Mouse (Mus musculus) bone marrow, adult 2 months (tissue): Measurements from ENCODE around the gene Med29. TPM values are rescaled to one million over a fixed set of nuclear protein-coding genes. Genes with fewer than 3 reads are reported as not detected.

Experiments
- H3K27ac ChIP-seq: fragments of 200-500 bp; 2 replicates; pipeline ENCODE4 v1.5.1; 2012; ENCODE audit warnings: low read depth, mild to moderate bottlenecking, control low read depth, inconsistent platforms, low read length; ENCODE audit not compliant: control insufficient read depth, poor library complexity, insufficient read depth
- H3K4me1 ChIP-seq: fragments of 200-500 bp; 2 replicates; pipeline ENCODE4 v1.6.1; 2011; ENCODE audit warnings: low read length; ENCODE audit not compliant: control insufficient read depth, insufficient read depth
- H3K4me3 ChIP-seq: fragments of 200-500 bp; replicated peaks from 2 replicates; pipeline ENCODE3; 2011; ENCODE audit warnings: mild to moderate bottlenecking, low read depth, low read length, control low read depth; ENCODE audit not compliant: control insufficient read depth
- CTCF ChIP-seq: fragments of 200-500 bp; IDR thresholded peaks from 2 replicates; pipeline ENCODE4 v1.5.1; 2011; ENCODE audit warnings: low read length, control low read depth; ENCODE audit not compliant: control insufficient read depth, insufficient read depth
- POLR2A ChIP-seq: fragments of 200-500 bp; IDR thresholded peaks from 2 replicates; pipeline ENCODE4 v1.6.1; 2011; ENCODE audit warnings: low read depth, mild to moderate bottlenecking, control low read depth, low read length, borderline replicate concordance; ENCODE audit not compliant: control insufficient read depth
- WGBS: fragments of 180-500 bp; shearing (Covaris S2); methylation state at CpG from one replicate; pipeline ENCODE4 v1.1.7; 2018; 5-methylcytosine and 5-hydroxymethylcytosine counted together
- polyA plus RNA-seq: library from polyadenylated mRNA; stranded (reverse); fragments of >200 nt; gene quantifications from 2 replicates; pipeline ENCODE4 v1.2.4, GENCODE M21; 2011; ENCODE audit warnings: low replicate concordance; ENCODE audit not compliant: missing spikeins, insufficient read depth, insufficient read length

The Med29 gene
- polyA plus RNA-seq, 1 experiment: 24.2 TPM

- TF ChIP-seq CTCF: no peak
- peak; percentile 88; the same call in 1 of the 2 replicates for TF ChIP-seq POLR2A
- WGBS: 0% methylated on average over 36 of the region's 36 CpGs
- Histone ChIP-seq H3K4me3 (peak overlapping the region; percentile 56), H3K27ac (peak overlapping the region; percentile 96), H3K4me1 (peaks cover 1% of the 10 kb centered on the region; the same call in 1 of the 2 replicates)
These were observed 17.2 kb downstream of the Med29 start for GRCm38 (mm10) chr7:28375176-28375921.

GRCm38 (mm10) chr7:28374647-28375046 lies 17.9 kb downstream of the Med29 start:
- H3K4me3 ChIP-seq: no peak overlapping the region
- H3K4me1 ChIP-seq: peaks cover 1% of the 10 kb centered on the region; the same call in 1 of the 2 replicates
- TF ChIP-seq POLR2A (no peak), CTCF (no peak)
- 48% methylated on average over 10 of the region's 10 CpGs for WGBS
- H3K27ac ChIP-seq: peak overlapping the region; percentile 96; the same call in 1 of the 2 replicates

GRCm38 (mm10) chr7:28373891-28374495 lies 18.5 kb downstream of the Med29 start:
- TF ChIP-seq CTCF: no peak
- TF ChIP-seq POLR2A: no peak
- 86% methylated on average over 7 of the region's 7 CpGs for WGBS
- peak overlapping the region; percentile 30; the same call in 1 of the 2 replicates for H3K27ac ChIP-seq
- peaks cover 1% of the 10 kb centered on the region; the same call in 1 of the 2 replicates for H3K4me1 ChIP-seq
- H3K4me3 ChIP-seq: no peak overlapping the region

- Histone ChIP-seq H3K4me3 (peak overlapping the region; percentile 69), H3K27ac (peak overlapping the region; percentile 77), H3K4me1 (peaks cover 1% of the 10 kb centered on the region; the same call in 1 of the 2 replicates)
- under 1% methylated on average over 9 of the region's 9 CpGs for WGBS
- TF ChIP-seq CTCF: no peak
- TF ChIP-seq POLR2A: no peak
These were observed 19.4 kb downstream of the Med29 start for GRCm38 (mm10) chr7:28373131-28373581.

GRCm38 (mm10) chr7:28372251-28373108 lies 20.0 kb downstream of the Med29 start, which contains the start of gene Plekhg2:
Gene Plekhg2, minus strand, starts transcription at chr7:28372599.
- peak; percentile 67; the same call in 1 of the 2 replicates for TF ChIP-seq POLR2A
- peak; percentile 43; the same call in 1 of the 2 replicates for TF ChIP-seq CTCF
- under 1% methylated on average over 66 of the region's 66 CpGs for WGBS
- peaks cover 1% of the 10 kb centered on the region; the same call in 1 of the 2 replicates for H3K4me1 ChIP-seq

GRCm38 (mm10) chr7:28371514-28371989 lies 21.0 kb downstream of the Med29 start:
- Histone ChIP-seq H3K27ac (peak overlapping the region; percentile 77; the same call in 1 of the 2 replicates), H3K4me3 (peak overlapping the region; percentile 70), H3K4me1 (peaks cover 1% of the 10 kb centered on the region; the same call in 1 of the 2 replicates)
- TF ChIP-seq CTCF: no peak
- TF ChIP-seq POLR2A: no peak
- WGBS: 2% methylated on average over 42 of the region's 43 CpGs

More at GRCm38 (mm10) chr7:28372251-28373108, 20.0 kb downstream of the Med29 start, which contains the start of gene Plekhg2:
- peak within 1 kb of the TSS; percentile 70 for H3K4me3 ChIP-seq
- H3K27ac ChIP-seq: peak within 1 kb of the TSS; percentile 77

GRCm38 (mm10) chr7:28370977-28371513 lies 21.5 kb downstream of the Med29 start:
- no peak for TF ChIP-seq CTCF
- no peak for TF ChIP-seq POLR2A
- H3K4me3 ChIP-seq: peak overlapping the region; percentile 12
- 21% methylated on average over 11 of the region's 11 CpGs for WGBS
- no peak overlapping the region for H3K27ac ChIP-seq
- H3K4me1 ChIP-seq: peaks cover 1% of the 10 kb centered on the region; the same call in 1 of the 2 replicates
